Mouse (Mus musculus): ENCODE results near the gene Pole.
A peak's percentile ranks its signal among the peaks of the same experiment; 100 is the strongest.

The Pole gene

DNA sequence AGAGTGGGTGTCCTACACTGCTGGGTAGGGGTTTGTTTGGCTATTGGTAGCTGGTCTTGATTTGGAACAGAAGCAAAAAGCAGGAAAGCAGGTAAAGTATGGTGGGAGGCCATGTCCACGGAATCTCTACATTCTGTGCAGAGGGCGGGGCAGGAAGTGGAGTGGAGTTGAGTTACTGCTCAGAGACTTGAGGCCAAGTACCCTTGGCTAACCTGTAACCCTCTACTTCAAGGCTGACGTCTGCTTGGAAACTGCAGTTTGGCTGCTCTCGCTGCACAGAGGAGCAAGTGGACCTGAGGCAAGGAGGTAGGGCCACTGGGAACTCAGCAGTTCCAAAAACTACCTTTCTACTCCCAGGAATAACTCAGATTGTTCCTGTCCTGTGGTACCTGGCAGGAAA lies 58.4 kb downstream of the Pole start, which contains the start of gene Lrcol1:
Lrcol1 (plus strand) TSS at position 207 of the 400 bp plus-strand sequence.
- no peak for DNase-seq (ENCODE audit: low spot score in 2 of 2)

DNA sequence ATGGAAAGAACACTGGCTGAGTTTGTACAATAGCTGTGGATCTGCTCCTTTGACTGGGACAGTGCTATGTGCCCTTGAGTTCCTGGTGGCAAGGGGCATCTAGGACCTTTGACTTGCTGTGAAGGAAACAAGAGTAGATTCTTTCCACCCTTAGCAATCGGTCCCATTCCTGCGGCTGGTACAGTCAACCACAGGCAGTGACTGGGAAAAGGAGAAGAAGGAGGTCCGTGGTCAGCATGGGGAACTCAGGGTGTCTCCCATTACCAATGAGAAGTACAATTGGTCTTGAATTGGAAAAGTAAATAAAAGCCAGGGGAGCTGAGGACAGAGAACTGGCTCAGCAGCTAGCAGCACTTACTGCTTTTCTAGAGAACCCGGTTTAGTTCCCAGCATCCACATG lies 59.4 kb downstream of the Pole start:
- no peak for DNase-seq (ENCODE audit: low spot score in 2 of 2)

DNA sequence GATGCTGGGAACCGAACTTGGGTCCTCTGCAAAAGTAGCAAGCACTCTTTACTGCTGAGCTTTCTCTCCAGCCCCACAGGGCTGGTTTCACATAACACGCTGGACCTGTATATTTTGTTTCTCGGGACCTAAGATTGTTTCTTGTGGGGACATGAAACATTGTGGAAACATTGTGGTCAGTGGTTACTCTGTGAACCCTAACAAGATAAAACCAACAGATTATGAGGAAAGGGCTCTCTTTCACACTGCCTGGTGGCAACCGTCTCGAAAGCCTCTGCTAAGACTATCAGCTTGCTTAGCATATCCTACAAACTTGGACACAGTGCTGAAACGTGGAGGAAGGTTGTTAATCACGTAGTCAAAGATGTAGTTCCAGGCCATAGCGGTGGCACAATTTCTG lies 60.9 kb downstream of the Pole start:
- DNase-seq (ENCODE audit: low spot score in 2 of 2): no peak

DNA sequence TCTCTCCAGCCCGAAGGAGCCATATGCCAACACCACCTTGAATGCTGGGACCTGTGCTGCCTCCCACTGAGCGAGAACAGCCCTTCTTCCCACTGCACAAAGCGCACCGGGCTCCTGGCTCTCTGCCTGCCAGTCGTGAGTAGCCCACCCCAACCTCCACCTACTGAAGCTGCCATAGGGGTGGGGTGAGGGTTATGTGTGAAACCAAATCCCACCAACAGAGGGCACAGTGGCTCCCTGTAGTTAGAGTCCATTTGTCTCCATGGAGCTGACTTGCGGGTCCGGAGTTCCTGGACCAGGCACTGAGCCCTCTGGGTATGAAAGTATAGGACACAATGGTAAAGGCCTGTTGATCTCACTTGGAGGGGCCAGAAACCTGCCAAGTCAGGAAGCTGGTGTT lies 68.6 kb downstream of the Pole start:
- no peak for DNase-seq (ENCODE audit: low spot score in 2 of 2)

DNA sequence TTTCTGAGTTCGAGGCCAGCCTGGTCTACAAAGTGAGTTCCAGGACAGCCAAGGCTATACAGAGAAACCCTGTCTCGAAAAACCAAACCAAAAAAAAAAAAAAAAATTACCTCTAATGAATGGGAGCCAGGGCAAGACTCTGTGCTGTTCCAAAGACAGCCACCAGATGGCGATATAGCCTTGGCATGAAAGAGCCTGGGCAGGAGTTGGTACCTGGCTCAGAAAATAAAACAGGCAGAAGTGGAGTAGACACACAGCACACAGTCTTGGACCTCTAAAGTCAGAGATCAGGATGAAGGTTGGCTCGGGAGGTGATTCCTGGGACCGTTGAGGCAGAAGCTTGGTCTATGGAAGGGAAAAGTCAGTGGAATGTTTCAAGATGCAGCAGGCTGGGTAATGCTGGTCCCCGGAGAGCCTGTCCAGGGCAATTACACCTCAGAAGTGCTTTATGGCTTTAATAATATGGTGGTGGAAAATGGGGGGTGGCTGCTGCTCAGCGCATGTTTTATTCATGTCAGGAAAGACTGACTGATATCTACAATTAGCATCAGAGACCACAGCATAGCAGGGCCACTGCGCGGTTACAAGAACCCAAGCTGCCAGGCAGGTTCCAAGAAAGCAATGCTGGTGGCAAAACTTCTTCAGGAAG lies 71.5 kb downstream of the Pole start:
- DNase-seq (ENCODE audit: low spot score in 2 of 2): peak; percentile 28 to 63

DNA sequence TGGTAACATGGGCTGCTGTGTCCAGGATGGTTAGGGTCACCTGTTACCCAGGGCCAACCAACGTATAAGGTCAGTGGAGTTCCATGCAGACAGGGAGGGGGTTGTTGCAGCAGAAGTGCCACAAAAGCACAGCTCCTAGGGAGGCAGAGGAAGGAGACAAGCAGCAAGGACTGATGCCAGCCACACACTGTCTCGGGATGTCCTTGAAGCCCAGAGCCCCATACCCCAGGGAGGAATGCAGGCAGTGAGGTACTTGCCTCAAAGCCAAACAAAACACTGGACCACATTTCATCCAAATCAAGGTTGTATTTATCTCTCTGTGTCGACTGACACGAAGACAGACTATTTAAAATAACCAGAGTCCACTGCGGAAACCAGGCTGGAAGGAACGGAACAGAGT lies 75.4 kb downstream of the Pole start:
- DNase-seq (ENCODE audit: low spot score in 2 of 2): no peak

DNA sequence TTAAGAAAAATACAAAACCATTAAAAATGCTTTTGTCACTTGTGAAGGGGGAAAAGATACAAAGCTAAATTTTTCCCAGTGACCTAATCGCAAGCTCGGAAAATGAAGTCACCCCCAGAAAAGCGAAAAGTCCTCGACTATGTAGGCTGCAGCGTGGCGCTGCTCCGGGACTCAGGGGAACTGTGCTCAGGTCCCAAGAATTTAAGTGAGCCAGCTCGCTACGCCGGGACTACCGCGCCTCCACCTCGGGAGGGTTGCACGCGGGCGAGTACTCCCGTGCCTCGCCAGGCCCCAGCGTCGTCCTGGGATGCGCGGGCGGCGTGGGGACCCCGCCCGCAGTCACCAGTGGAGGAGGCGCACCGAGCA lies 76.7 kb downstream of the Pole start:
- DNase-seq (ENCODE audit: low spot score in 2 of 2): no peak

DNA sequence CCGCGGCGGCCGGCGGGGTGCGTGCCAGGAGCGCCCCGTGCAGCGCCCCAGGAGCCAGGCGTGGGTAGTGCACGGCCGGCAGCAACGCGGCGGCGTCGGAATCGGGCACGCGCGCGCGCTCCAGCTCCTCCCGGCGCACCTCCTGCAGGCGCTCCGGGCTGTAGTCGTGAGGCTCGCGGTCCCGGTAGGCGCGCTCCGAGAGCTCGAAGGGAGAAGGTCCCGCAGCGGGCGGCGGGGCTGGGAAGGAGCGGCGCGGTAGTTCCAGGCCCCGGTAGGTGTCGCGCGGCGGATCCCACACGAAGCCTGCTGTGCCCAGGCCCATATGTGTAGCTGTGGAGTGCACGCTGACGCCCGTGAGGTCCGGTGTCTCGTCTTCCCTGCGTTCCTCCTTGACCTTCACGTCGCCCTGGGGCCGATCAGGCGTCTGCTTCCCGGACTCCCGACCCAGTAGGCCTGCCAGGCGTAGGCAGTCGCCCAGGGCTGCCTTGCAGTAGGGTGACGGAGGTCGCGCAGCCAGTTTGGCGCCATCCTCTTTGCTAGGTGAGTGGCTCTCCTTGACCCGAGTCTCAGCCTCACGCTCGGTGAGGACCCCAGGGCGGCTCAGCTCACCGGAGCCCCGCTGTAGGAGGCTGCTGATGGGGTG lies 77.2 kb downstream of the Pole start:
- peak; percentile 56 to 68 for DNase-seq (ENCODE audit: low spot score in 2 of 2)

DNA sequence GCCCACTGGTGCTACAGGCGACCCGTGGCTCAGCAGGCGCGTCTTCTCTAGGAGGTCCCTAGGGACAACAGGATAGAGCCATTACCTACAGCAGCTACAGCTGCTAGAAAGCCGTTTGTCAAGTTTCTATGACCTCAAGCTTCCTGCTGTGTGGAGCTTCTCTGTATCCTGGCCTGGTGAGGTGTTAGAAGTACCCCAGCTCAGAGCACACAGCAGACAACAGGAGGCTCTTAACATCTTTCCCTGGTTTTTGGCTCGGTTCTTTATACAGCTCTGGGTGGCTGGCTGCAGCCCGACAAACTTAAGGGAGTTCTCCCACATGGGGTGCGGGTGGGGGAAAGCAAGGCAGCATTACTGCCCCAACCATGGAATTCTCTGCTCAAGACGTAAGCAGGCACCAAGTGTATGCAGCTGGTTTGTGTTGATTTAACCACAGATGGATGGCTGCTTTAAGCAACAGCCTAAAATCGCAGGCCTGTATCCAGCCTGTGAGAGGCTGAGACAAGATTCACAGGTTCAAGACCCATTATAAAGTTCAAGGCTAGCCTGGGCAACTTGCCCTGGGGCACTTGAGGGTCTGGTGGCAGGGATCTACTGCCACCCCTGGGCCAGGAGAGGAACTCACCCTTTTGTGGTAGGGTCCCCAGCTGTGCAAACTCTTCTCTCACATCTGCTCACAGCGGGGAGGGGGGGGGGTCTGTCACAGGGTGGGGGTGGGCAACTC lies 77.9 kb downstream of the Pole start:
- DNase-seq (ENCODE audit: low spot score in 2 of 2): no peak

DNA sequence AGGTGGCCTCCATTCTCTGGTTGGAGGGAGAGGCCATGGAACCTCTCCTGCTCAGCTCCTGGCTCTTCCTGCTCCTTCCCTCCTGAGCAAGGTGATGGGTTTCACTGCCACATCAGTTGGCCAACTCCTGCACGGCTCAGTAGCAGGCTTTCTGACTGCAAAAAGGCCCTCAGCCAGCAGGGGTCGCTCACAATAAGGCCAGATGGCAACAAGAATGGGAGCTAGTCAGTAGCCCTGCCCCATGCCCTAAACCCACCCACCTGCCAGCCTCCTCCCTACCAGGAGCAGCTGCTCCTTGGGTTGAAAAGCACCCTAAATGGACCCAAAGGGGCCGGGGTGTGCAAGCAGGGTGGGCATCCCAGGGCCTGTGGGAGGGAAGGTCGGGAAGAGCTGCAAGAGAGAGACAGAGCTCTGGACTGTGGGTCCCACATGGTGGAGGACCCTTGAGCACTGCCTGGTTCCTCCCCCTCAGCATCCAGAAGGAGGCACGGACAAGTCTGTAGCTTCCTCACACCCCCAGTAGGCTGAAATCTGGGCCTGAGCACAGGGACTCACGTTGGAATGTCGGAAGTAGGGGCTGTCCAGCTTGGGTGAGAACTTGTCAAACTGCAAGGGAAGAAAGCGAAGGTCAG lies 90.8 kb downstream of the Pole start:
- peak in 1 of 2 experiments; percentile 45 for DNase-seq (ENCODE audit: low spot score in 2 of 2)

DNA sequence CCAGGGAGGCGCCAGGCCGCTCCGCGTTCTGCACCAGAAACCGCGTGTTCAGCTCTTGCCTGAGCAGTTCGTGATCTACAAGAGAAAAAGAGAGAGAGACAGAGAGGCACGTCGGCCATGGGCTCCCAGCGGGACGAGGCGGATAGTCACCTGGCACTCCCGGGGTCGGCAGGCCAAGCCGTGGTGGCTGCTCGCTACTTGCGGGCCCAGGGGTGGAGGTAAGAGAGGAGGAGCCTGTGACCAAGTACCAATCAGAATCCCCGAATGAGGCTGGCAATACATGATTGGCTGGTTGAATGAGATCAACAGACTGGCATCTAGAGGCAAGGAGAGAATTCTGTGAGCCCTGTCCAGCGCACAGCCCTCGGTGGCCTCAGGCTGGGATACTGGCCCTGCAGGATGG lies 92.1 kb downstream of the Pole start:
- DNase-seq (ENCODE audit: low spot score in 2 of 2): no peak

DNA sequence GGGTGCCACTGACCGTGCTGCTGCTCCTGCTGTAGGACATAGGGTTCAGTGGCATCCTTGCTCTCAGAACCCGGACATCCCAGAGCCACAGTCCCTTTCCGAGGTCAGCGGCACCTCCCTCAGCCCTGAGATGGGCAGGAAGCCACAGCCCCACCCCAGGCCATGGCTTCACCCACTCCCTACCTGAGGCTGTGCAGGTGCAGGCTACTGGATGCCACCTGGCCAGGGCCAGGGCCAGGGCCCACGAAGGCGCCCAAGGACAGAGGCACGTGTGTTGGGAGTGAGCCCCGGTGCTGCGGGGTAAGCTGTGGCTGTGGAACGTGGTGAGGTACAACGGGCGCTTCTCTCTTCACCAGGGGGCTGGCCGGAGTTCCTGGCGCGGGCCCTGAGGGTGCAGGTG lies 93.0 kb downstream of the Pole start:
- DNase-seq (ENCODE audit: low spot score in 2 of 2): no peak

DNA sequence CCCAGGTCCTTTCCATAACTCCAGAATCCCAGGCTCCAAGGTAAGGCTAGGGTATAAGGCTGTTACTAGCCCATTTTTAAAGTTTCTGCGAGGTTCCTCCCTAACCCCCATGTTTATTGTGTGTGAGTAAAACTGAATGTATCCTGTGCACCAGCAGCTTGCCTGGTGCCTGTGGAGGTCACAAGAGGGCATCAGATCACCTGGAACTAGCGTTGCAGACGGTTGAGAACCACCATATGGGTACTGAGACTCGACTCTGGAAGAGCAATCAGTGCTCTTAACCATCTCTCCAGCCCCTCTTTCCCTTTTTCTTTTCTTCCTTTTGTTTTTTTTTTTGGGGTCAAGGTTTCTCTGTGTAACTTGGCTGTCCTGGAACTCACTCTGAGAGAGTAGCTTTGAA lies 93.7 kb downstream of the Pole start:
- DNase-seq (ENCODE audit: low spot score in 2 of 2): no peak

DNA sequence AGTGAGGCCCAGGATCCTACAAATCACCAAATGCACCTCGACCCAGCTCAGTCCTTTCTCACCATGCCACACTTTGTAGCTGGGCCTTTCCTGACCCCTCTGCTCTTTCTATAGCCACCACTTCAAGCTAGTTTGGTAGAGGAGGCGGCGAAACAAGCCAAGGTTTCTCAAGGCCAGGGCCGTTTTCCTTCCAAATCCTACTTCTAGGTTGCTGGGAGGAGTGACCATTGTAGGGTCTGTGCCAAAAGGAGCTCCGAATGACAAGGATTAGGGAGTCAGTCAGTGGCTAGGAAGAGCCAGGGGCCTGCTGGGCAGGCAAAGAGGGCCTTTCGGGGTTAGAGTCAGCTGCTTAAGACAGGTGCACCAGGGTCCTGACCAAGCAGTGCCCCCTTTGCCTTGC lies 98.4 kb downstream of the Pole start:
- no peak for DNase-seq (ENCODE audit: low spot score in 2 of 2)

DNA sequence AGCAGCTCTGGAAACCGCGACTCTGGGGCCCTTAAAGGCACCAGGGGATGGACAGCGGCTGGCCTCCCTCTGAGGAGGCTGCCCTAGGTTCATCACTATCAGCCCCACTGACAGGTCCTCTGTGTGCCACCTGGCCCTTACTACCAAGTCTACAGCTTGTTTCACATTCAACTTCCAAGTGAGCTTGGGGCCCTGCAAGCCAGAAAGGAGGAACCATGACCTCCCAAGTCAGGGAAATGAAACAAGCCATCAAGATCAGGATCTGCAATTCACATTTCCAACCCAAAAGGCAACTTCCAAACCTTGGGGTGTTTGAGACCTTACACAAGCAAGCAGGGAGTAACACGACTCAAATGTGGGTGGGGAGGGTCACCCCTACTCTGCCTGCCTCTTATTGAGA lies 99.2 kb downstream of the Pole start:
- no peak for DNase-seq (ENCODE audit: low spot score in 2 of 2)

DNA sequence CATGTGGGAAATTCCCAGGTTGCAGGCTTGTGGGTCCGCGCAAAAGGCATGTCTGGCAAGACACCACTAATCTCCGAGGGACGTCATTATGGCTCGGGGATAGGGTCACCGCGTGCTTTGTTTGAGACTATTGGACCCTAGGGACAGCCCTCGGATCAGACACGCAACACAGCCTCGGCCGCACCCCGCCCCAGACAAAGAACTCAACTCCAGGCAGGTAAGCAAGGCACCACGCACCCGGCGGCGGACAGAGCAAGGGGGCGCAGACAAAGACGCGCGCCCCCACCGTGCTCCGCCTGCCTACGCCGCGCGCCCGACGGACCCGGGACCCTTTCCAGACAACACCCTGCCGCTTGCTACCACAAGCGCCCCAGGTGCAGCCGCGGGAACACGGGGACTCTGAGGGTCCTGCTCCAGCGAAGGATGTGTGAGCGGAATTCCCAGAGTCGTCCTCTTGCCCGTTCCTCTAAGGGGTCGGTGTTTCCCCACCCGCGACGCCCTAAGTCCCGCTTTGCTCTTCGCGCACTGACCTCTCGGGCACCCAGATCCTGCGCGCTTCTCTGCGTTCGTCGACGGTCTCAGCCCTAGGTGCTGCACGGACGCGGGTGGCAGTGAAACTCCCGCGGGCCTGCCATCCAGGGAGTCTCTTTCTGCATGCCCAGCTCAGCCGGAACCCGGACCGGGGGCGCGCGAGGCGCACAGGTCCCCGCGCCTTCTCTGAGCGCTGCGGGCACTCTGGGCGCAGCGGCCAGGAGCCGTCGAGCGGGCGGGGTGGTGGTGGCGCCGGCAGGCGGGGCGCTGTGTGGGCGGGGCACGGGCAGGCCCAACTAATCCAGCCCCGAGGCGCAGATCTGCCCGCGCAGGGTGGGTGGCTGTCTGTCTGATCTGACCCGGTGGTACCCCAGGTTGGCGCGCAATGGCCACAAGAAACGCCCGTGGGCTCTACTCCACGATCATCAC lies 100.5 kb downstream of the Pole start:
- peak; percentile 38 to 58 for DNase-seq (ENCODE audit: low spot score in 2 of 2)

Data from heart, adult 9 months (tissue).